Mouse (Mus musculus): Measurements from ENCODE around the gene A730061H03Rik. TPM values are rescaled to one million over a fixed set of nuclear protein-coding genes. Genes with fewer than 3 reads are reported as not detected.

Gene A730061H03Rik
- polyA plus RNA-seq (2014; fragmentation: Illumina TruSeq; extraction: RNeasy Lipid Tissue Mini Kit (QIAGEN cat#74804); ENCODE audit: insufficient read depth, low read depth, low replicate concordance), result not detected

GRCm38 (mm10) chr14:55560202-55561073, at the start of gene A730061H03Rik:
TSS of gene A730061H03Rik (minus strand) at chr14:55560406.

DNA sequence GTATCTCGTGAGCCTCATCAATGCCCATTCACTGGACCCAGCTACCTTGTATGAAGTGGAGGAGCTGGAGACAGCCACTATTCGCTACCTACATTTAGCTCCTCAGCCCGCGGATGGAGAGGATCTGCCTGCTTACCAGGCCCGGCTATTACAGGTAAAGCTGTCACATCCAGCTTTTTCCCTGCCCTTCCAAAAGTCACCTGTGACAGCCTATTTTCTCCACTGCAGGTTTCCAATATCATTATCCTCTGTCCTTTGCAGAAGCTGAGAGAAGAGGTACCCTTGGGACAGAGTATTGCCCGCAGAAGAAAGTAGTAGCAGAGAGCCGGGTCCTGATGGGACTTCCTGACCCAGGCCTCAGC, 43.0 kb upstream of the A730061H03Rik start, which contains the start of gene Irf9:
Irf9 (plus strand) TSS at position 301 of the 362 bp plus-strand sequence.

GRCm38 (mm10) chr14:55591331-55591891, 31.2 kb upstream of the A730061H03Rik start, which contains the start of gene Rnf31:
TSS of gene Rnf31 (plus strand) at chr14:55591708.

GRCm38 (mm10) chr14:55590748-55591330, 30.6 kb upstream of the A730061H03Rik start, which contains the start of gene Psme2:
TSS of gene Psme2 (minus strand) at chr14:55591113.

DNA sequence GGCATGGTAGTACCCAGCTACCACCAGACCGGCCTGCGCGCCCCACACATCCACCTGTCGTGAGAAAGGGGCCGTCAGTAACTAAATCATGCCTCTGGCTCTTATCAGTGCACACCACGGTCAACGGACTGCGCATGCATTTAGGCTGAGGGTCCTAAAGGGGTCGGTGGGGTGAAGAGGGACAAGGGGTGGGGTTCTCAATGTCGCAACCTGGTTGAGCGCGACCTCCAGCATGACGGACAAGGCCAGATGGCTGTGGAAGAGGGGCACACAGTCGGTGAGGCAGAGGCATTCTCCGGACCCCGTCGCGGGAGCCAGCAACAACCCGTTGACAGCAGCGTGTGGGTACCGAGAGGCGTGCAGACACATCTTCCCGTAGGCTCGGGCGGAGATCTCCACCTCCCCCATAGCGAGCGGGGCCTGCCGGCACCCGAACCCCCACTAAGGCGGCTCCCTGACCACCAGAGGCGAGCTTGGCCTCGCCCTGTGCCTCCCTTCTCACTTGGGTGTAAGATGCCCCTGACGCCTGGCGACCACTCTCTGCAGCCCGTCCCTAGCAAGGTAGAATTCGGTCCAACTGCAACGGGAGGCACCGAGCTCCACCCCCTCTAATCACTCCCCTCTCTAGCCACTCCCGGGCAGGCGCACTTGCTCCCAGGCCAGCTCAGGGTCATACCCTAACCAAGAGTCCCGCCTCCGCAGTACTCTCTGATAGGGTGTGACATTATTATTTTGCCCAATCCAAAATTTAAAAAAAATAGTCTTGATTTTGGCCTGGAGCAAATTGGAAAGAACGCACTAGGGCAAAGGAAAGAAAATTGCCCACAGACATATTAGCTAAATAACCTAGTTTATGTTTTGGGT, 24.7 kb upstream of the A730061H03Rik start, which contains the start of gene Emc9:
Emc9 (minus strand) TSS at position 601 of the 864 bp plus-strand sequence.

DNA sequence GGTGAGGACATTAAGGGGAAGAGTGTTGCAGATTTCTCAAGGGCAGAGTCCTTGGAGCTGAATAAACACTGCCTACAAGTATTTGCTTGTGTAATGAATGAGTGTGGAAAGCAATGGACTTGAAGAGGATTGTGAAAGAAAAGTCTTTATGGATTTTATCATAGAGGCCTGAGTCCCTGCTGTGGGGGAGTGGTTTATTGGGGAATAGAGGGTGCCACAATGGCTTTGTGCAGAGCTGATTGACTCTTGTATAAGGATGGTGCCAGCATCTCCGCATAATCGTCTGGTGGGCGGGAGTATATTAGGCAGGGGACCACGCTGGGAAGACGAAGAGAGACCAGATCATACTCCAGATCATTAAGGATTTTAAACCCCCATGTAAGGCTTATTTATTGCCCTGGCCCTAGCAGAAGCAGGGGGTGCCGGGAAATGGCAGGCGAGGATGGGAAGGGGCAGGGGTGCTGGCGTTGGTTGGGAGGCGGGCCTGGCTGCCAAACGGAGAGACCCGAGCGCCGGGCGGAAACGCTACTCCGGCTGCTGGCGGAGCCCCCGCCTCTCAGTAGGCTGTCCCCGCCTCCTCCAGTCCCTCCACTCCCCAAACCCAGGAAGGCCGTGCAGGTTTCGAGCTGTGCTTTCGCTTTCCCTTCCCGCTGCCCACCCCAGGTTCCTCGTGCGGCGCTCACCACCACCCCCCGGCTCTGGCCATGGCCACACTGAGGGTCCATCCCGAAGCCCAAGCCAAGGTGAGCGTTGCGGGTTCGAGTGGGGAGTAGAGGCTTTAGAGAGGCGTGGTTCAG, 17.9 kb upstream of the A730061H03Rik start, which contains the start of gene Psme1:
Psme1 (plus strand) TSS at position 253 of the 797 bp plus-strand sequence.

DNA sequence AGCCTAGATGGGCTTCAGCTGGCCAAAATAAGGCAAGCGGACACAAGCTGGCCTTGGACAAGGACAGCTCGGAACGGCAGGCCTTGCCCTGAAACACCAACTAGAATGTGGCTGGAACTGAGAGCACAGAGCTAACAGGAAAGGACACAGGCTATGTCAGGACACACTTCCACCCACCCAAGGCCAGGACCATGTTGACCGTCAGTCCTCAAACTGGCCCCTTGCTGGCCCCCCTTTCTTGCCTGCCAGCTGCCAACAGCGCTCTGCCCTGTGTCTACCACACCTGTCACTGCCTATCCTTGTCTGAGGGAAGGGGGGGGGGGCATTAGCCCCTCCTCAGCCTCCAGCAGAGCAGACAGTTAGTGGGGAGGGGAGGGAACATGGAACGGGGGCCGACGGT, 15.1 kb upstream of the A730061H03Rik start, which contains the start of gene Fitm1:
Fitm1 (plus strand) TSS at position 316 of the 400 bp plus-strand sequence.

GRCm38 (mm10) chr14:55559799-55560201, 406 bp downstream of the A730061H03Rik start, which contains the start of gene Dcaf11:
TSS of gene Dcaf11 (plus strand) at chr14:55560006.

DNA sequence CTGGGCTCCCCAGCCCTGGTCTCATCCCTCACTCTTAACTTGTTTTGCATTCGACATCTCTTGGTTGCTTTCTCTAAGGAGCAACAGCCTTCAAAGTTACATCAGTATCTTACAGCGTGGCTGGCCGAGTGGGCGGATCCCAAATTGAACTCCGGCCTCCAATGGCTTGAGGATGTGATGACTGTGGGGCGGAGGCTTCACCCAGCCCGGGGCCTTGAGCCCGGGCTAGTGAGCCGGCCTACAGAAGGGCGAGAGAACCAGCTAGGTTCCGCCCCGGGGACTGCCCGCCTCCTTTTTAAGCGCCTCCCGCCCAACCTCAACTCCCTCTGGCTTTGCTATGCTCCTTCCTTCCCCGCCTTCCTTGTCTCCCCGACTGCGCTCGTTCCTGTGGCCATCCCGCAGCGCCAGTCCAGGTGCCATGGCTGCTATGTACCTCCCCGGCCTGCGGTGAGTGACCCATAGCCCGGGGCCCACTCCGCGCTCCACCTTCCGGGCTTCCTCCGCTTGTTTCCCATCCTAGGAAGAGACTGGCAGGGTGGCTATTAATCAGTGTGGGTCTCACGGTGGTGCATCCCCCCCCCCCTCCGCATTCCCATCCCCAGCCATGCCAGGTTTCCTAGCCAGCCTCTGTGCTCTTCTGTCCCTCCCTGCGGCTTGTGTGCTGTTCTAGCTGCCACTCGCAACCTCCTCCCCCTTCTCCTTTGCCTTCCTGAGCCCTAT, 20.0 kb downstream of the A730061H03Rik start, which contains the start of gene Pck2:
Pck2 (plus strand) TSS at position 200 of the 720 bp plus-strand sequence.

GRCm38 (mm10) chr14:55524785-55525184, 35.4 kb downstream of the A730061H03Rik start, which contains the start of gene Nrl:
TSS of gene Nrl (minus strand) at chr14:55524981.

GRCm38 (mm10) chr14:55510125-55510731, 50.0 kb downstream of the A730061H03Rik start, which contains the start of gene Cpne6:
TSS of gene Cpne6 (plus strand) at chr14:55510445.

Other genes starting within 250 kb of the A730061H03Rik start
- gene Dhrs4, start 81.6 kb downstream of the A730061H03Rik start, polyA plus RNA-seq (2014; fragmentation: Illumina TruSeq; extraction: RNeasy Lipid Tissue Mini Kit (QIAGEN cat#74804); ENCODE audit: insufficient read depth, low read depth, low replicate concordance), result 35.7 TPM
- 0.28 TPM for gene Carmil3, start 69.8 kb downstream of the A730061H03Rik start, polyA plus RNA-seq (2014; fragmentation: Illumina TruSeq; extraction: RNeasy Lipid Tissue Mini Kit (QIAGEN cat#74804); ENCODE audit: insufficient read depth, low read depth, low replicate concordance)
- not detected for gene Cpne6, start 50.0 kb downstream of the A730061H03Rik start, polyA plus RNA-seq (2014; fragmentation: Illumina TruSeq; extraction: RNeasy Lipid Tissue Mini Kit (QIAGEN cat#74804); ENCODE audit: insufficient read depth, low read depth, low replicate concordance)
- not detected for gene Nrl, start 35.4 kb downstream of the A730061H03Rik start, polyA plus RNA-seq (2014; fragmentation: Illumina TruSeq; extraction: RNeasy Lipid Tissue Mini Kit (QIAGEN cat#74804); ENCODE audit: insufficient read depth, low read depth, low replicate concordance)
- gene Pck2, start 20.1 kb downstream of the A730061H03Rik start, polyA plus RNA-seq (2014; fragmentation: Illumina TruSeq; extraction: RNeasy Lipid Tissue Mini Kit (QIAGEN cat#74804); ENCODE audit: insufficient read depth, low read depth, low replicate concordance), result 18.9 TPM
- 65.2 TPM for gene Dcaf11, start 400 bp downstream of the A730061H03Rik start, polyA plus RNA-seq (2014; fragmentation: Illumina TruSeq; extraction: RNeasy Lipid Tissue Mini Kit (QIAGEN cat#74804); ENCODE audit: insufficient read depth, low read depth, low replicate concordance)
- gene Fitm1, start 15.2 kb upstream of the A730061H03Rik start, polyA plus RNA-seq (2014; fragmentation: Illumina TruSeq; extraction: RNeasy Lipid Tissue Mini Kit (QIAGEN cat#74804); ENCODE audit: insufficient read depth, low read depth, low replicate concordance), result 2.2 TPM
- gene Psme1, start 17.7 kb upstream of the A730061H03Rik start, polyA plus RNA-seq (2014; fragmentation: Illumina TruSeq; extraction: RNeasy Lipid Tissue Mini Kit (QIAGEN cat#74804); ENCODE audit: insufficient read depth, low read depth, low replicate concordance), result 221 TPM
- gene Emc9, start 24.9 kb upstream of the A730061H03Rik start, polyA plus RNA-seq (2014; fragmentation: Illumina TruSeq; extraction: RNeasy Lipid Tissue Mini Kit (QIAGEN cat#74804); ENCODE audit: insufficient read depth, low read depth, low replicate concordance), result 18.4 TPM
- gene Psme2, start 30.7 kb upstream of the A730061H03Rik start, polyA plus RNA-seq (2014; fragmentation: Illumina TruSeq; extraction: RNeasy Lipid Tissue Mini Kit (QIAGEN cat#74804); ENCODE audit: insufficient read depth, low read depth, low replicate concordance), result 255 TPM
- gene Rnf31, start 31.3 kb upstream of the A730061H03Rik start, polyA plus RNA-seq (2014; fragmentation: Illumina TruSeq; extraction: RNeasy Lipid Tissue Mini Kit (QIAGEN cat#74804); ENCODE audit: insufficient read depth, low read depth, low replicate concordance), result 18.9 TPM
- gene Irf9, start 43.2 kb upstream of the A730061H03Rik start, polyA plus RNA-seq (2014; fragmentation: Illumina TruSeq; extraction: RNeasy Lipid Tissue Mini Kit (QIAGEN cat#74804); ENCODE audit: insufficient read depth, low read depth, low replicate concordance), result 29.5 TPM
- gene Rec8, start 57.6 kb upstream of the A730061H03Rik start, polyA plus RNA-seq (2014; fragmentation: Illumina TruSeq; extraction: RNeasy Lipid Tissue Mini Kit (QIAGEN cat#74804); ENCODE audit: insufficient read depth, low read depth, low replicate concordance), result 6.0 TPM
- gene Ipo4, start 75.6 kb upstream of the A730061H03Rik start, polyA plus RNA-seq (2014; fragmentation: Illumina TruSeq; extraction: RNeasy Lipid Tissue Mini Kit (QIAGEN cat#74804); ENCODE audit: insufficient read depth, low read depth, low replicate concordance), result 21.4 TPM
- 0.34 TPM for gene Gm49378, start 77.5 kb upstream of the A730061H03Rik start, polyA plus RNA-seq (2014; fragmentation: Illumina TruSeq; extraction: RNeasy Lipid Tissue Mini Kit (QIAGEN cat#74804); ENCODE audit: insufficient read depth, low read depth, low replicate concordance)
- 41.1 TPM for gene Tm9sf1, start 83.4 kb upstream of the A730061H03Rik start, polyA plus RNA-seq (2014; fragmentation: Illumina TruSeq; extraction: RNeasy Lipid Tissue Mini Kit (QIAGEN cat#74804); ENCODE audit: insufficient read depth, low read depth, low replicate concordance)
- gene Tssk4, start 89.8 kb upstream of the A730061H03Rik start, polyA plus RNA-seq (2014; fragmentation: Illumina TruSeq; extraction: RNeasy Lipid Tissue Mini Kit (QIAGEN cat#74804); ENCODE audit: insufficient read depth, low read depth, low replicate concordance), result 0.25 TPM
- 36.9 TPM for gene Mdp1, start 100.1 kb upstream of the A730061H03Rik start, polyA plus RNA-seq (2014; fragmentation: Illumina TruSeq; extraction: RNeasy Lipid Tissue Mini Kit (QIAGEN cat#74804); ENCODE audit: insufficient read depth, low read depth, low replicate concordance)
- gene Gmpr2, start 111.5 kb upstream of the A730061H03Rik start, polyA plus RNA-seq (2014; fragmentation: Illumina TruSeq; extraction: RNeasy Lipid Tissue Mini Kit (QIAGEN cat#74804); ENCODE audit: insufficient read depth, low read depth, low replicate concordance), result 17.9 TPM
- gene Nedd8, start 111.7 kb upstream of the A730061H03Rik start, polyA plus RNA-seq (2014; fragmentation: Illumina TruSeq; extraction: RNeasy Lipid Tissue Mini Kit (QIAGEN cat#74804); ENCODE audit: insufficient read depth, low read depth, low replicate concordance), result 225 TPM
- 11.0 TPM for gene Tinf2, start 121.4 kb upstream of the A730061H03Rik start, polyA plus RNA-seq (2014; fragmentation: Illumina TruSeq; extraction: RNeasy Lipid Tissue Mini Kit (QIAGEN cat#74804); ENCODE audit: insufficient read depth, low read depth, low replicate concordance)
- 1.7 TPM for gene Tgm1, start 153.5 kb upstream of the A730061H03Rik start, polyA plus RNA-seq (2014; fragmentation: Illumina TruSeq; extraction: RNeasy Lipid Tissue Mini Kit (QIAGEN cat#74804); ENCODE audit: insufficient read depth, low read depth, low replicate concordance)
- gene Rabggta, start 161.9 kb upstream of the A730061H03Rik start, polyA plus RNA-seq (2014; fragmentation: Illumina TruSeq; extraction: RNeasy Lipid Tissue Mini Kit (QIAGEN cat#74804); ENCODE audit: insufficient read depth, low read depth, low replicate concordance), result 15.4 TPM
- gene Dhrs1, start 185.3 kb upstream of the A730061H03Rik start, polyA plus RNA-seq (2014; fragmentation: Illumina TruSeq; extraction: RNeasy Lipid Tissue Mini Kit (QIAGEN cat#74804); ENCODE audit: insufficient read depth, low read depth, low replicate concordance), result 57.6 TPM
- 9.1 TPM for gene Nop9, start 185.3 kb upstream of the A730061H03Rik start, polyA plus RNA-seq (2014; fragmentation: Illumina TruSeq; extraction: RNeasy Lipid Tissue Mini Kit (QIAGEN cat#74804); ENCODE audit: insufficient read depth, low read depth, low replicate concordance)
- gene Cideb, start 198.1 kb upstream of the A730061H03Rik start, polyA plus RNA-seq (2014; fragmentation: Illumina TruSeq; extraction: RNeasy Lipid Tissue Mini Kit (QIAGEN cat#74804); ENCODE audit: insufficient read depth, low read depth, low replicate concordance), result 2.0 TPM
- gene Ltb4r2, start 201.0 kb upstream of the A730061H03Rik start, polyA plus RNA-seq (2014; fragmentation: Illumina TruSeq; extraction: RNeasy Lipid Tissue Mini Kit (QIAGEN cat#74804); ENCODE audit: insufficient read depth, low read depth, low replicate concordance), result 0.17 TPM
- 3.9 TPM for gene Ltb4r1, start 205.6 kb upstream of the A730061H03Rik start, polyA plus RNA-seq (2014; fragmentation: Illumina TruSeq; extraction: RNeasy Lipid Tissue Mini Kit (QIAGEN cat#74804); ENCODE audit: insufficient read depth, low read depth, low replicate concordance)
- gene Adcy4, start 223.7 kb upstream of the A730061H03Rik start, polyA plus RNA-seq (2014; fragmentation: Illumina TruSeq; extraction: RNeasy Lipid Tissue Mini Kit (QIAGEN cat#74804); ENCODE audit: insufficient read depth, low read depth, low replicate concordance), result 32.6 TPM
- gene Ripk3, start 228.5 kb upstream of the A730061H03Rik start, polyA plus RNA-seq (2014; fragmentation: Illumina TruSeq; extraction: RNeasy Lipid Tissue Mini Kit (QIAGEN cat#74804); ENCODE audit: insufficient read depth, low read depth, low replicate concordance), result 7.7 TPM